Mouse (Mus musculus) MN1 (cell line): ENCODE measurements around the gene Telo2.

Source experiments
- DNase-seq: peaks from one replicate; pipeline ENCODE4 v3.0.0-alpha.2; 2016; ENCODE audit warnings: low spot score

Telo2 gene

DNA sequence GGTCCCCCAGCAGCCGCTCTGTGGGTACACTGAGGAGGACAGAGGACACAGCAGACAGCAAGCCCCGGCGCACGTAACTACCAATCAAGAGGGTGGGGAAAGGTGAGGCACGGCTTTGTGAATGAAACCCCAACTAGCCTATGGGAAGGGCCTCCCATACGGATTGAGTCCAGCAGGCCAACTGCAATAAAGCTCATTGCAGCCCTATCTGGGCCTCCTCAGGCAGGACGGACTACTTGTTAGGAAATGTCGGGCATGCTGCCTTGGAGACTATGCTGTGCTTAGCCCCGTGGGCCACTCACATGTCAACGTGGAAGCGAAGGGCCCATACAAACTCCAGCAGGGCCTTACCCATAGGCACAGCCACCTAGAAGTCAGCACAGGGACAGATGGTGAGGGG is 14.4 kb downstream of the Telo2 start:
- DNase-seq = no peak

DNA sequence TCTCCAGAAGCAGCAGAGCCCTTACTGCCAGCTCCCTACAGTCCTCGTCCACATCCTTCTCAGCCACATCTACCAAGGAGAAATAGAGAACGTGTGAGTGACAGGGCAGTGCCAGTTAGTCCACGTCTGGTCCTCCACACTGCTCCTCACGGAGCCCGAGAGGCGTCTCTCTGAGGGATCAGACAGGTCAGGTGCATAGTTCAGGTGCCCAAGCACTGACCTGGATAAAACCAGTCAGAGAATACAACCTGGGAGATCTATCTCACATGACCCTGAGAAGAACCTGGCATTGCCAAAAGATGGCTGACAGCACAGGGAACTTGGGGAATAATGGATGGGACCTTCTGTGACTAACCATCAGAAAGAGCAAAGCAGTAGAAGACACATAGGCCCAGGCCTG is 15.7 kb downstream of the Telo2 start:
- DNase-seq = no peak

DNA sequence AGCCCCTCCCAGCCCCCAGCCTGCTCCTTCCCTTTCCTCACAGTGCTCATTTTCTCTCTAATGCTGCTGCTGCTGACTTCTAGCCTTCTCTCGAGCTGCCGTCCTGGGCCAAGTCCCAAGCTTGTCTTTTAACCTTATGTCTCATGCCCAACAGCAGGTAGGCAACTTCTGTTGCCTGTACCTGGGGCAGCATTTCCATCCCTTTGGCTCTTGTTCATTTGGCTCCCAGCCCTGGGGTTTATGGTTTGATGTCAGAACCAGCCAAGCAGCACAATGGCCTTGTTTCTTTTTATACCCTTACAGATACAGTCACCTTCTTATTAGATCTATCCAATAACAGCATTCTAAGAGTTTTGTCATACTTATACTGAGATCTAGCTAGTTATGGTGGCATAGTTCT is 19.5 kb downstream of the Telo2 start:
- DNase-seq = no peak

DNA sequence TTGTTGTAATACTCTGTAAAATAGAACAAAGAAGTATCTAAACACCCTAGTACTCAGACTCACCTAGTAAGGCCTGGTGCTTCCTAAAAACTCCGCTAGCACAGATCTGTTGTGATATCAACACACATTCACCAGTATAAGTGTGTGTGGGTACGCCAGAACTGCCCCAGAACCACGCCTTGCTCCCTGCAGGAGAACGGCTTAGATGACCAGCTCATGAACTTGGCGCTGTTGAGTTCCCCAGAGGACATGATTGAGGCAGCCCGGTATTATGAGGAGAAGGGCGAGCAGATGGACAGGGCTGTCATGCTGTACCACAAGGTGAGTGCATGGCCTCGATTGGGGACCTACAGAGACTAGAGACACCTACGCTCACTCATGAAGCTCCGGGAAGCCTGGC is 25.3 kb downstream of the Telo2 start:
- no peak for DNase-seq

DNA sequence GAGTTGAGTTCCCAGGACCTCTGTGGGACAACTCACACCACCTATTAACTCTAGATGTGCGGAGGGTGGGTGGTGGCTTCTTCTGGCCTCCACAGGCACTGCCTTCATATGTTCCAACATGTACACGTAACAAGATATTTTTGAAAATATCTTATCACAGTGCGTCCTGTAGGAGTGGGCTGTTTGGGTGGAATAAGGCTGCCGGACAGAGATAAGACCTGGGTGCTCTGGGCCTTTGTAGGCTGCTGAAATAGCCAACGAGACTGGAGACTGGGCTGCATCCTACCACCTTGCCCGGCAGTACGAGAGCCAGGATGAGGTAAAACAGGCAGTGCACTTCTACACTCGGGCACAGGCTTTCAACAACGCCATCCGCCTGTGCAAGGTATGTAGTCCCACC is 26.6 kb downstream of the Telo2 start:
- DNase-seq = no peak

DNA sequence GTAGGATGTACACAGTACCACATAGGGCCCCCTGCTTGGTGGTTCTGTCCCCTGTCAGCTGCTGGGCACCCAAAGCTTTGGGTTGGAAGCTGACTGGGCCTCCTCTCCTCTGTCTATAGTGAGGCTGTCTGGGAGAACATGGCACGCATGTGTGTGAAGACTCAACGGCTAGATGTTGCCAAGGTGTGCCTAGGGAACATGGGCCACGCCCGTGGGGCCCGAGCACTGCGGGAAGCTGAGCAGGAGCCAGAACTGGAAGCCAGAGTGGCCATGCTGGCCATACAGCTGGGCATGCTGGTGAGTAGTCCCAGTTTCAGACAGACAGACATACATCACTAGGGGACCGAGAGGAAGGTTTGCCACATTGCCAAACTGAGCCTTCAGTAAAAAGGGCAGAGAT is 29.0 kb downstream of the Telo2 start:
- DNase-seq = no peak

DNA sequence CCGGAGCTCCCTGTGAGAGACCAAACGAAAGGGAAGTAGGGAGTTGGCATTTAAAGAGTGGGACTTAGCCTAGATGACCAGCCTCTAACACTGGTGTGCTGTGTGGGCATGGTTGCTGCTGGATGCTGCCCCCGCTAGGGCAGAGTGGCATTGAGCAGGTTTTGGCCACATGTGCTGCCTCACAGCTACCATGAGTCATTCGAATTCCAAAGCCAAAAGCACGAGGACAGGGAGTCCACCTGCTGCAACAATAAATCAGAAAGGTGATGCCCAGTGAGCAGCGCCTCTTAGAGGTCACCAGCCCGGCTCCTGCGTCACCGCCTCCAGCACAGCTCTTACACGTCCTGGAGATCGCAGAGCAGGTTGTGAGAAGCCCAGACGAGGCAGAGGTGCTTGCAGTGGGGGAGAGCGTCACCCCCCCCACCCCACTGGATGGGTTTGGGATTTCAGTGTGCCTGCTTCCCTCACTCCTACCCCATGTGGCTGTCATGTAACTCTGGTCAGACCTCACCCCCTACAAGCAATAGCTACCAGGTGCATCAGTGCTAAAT is 30.9 kb downstream of the Telo2 start:
- DNase-seq = no peak

DNA sequence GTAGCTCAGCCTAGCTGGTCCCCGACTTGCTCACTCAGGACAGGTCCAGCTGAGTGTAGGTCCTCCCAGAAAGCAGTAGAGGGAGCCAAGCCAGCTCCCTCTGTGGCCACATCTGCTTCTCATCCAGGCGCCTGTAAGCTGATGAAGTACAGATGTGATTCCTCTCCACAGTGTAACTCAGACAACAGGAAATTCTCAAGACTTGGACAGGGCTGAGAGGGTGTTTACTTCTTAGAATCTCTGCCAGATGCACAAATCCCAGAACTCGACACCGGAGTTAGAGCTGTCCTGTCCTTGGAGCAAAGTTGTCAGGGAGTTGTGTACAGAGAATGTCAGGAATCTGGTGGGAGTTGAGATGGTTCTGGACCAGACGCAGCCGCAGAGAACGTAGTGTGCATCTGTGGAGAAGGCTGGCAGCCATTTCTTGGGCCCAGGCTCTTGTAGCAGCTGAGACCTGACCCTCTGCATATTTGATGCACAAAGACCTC is 32.3 kb downstream of the Telo2 start, which contains the start of gene Tmem204:
Gene Tmem204, minus strand, starts transcription at position 148 of the 488 bp plus-strand sequence.
- peak; percentile 89 for DNase-seq

DNA sequence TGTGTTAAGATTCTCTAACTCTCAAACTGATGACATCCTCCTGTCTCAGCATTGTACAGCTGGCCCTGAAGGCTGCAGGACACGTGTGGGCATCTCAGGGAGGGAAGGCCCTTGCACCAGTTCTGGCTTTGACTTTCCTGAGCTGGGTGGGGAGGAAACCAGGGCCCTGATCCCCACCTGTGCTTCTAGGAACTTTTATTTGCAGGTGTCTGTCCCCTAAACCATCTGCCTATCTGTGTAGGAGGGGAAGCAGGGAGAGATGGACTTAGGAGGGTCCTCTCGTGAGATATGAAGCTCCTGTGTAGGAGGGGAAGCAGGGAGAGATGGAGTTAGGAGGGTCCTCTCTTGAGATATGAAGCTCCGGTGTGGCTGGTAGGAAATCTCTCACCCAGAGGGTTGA is 32.9 kb downstream of the Telo2 start:
- DNase-seq = no peak

DNA sequence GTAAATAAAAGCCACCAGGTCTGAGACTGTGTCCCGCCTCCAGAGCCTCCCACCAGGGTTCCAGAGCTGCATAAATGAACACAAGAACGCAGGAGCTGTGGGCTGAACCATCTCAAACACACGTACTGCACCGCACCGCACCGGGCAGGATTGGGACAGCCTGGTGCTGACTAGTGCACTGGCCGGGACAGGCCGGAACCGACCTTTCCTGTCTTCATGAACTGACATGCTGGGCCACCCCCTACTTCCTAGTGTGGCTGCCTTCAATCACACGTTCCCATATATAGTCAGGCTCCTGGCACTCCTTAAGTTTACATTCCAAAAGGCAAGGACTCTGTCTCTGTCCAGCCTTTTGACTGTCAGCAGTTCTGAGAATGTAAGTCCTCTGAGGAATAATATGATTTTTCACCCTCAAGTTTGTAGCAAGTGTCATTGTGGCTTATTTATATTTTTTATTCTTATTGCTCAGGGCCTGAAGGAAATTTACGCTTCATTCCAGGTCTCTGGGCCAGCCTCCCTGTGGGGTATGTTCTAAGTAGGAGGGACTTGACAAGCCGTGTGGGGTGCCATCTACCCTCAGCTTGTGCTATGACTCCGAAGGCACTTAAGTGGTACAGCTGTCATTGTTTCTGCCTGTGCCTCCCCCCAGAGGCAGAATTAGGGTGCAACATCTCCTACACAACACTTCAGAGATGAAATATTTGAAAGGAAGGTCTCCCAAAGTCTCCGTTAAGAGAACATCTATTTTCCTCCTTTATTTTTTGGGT is 33.5 kb downstream of the Telo2 start:
- no peak for DNase-seq

DNA sequence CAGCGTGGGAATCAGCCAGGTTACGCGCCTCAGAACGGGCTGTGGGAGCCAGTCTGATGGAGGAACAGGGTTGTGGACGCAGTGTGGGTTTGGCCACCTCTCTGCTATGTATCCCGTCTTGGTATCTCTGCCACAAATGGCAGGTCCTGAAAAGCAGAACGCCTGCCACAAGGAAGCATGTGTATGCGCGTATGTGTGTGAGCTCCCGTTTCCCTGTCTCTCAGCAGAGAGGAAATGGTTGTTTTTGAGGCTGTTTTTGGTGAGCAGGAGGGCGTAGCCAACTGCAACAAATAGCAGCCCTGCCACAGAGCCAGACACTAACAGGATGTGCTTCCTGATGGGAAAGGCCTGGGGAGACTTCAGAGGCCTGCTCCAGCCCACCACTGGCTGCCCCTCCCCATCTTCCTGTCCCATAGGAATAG is 34.8 kb downstream of the Telo2 start:
- DNase-seq = no peak

DNA sequence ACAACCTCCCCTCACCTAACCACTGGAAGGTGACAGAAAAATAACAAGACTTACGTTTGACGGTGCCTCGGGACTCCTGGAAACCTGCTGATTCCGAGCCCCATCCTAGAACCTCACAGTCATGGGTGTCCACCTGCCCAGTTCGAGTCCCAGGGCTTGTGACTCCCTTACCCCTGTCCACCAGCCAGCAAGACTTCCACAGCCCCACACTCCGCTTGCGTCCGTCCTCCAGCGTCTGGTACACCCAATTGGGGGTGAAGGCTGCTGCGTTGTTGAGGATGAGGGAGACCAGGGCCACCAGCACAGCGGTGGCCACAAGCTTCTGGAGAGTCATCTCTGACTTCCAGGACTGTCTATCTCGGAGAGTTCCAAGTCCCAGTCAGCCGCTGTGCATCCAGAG is 35.6 kb downstream of the Telo2 start:
- no peak for DNase-seq

DNA sequence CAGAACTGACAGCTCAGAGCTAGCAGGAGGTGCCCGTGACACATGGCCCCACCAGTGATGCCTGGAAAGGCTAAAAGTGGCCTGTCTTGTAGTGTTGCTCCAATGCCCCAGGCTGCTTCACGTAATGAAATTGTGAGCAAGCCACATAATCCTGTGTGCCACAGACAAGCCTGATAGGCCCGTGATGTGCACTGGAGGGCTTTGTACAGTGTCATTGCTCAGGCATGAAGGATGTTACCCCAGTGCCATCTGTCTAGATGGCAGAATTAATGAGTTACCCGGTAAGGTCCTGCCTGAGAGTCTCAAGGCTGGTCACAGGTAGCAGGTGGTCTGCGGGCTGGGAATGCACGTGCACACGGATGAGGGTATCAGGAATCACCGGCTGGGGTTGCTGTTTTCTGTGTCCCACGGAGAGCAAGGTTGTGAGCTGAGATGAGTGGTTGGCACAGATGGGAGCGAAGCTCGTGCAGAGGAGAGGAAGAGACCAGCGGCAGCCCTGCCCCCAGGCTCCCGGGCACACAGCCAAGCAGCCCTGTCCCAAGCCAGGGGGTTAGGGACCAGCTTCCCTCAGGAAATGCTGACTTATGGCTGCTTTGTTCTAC is 37.9 kb downstream of the Telo2 start:
- DNase-seq = peak; percentile 75

DNA sequence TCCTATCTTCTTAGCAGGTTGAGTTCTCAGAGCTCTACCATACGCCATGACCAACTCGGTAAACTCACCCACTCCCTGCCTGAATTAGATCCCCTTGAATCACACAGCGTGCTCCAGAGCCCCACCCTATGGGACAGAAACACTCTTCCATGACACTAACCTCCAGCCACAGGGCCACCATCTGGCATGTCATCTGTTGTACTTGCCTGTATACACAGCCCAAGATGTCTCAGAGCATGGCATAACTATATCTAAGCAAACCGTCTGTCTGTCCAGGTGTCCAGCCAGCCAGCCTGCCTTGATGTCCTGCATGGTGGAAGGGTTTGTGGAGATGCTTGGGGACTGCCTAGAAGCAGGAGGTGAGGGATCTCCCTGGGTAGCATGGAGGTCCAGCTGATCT is 38.9 kb downstream of the Telo2 start:
- DNase-seq = no peak

DNA sequence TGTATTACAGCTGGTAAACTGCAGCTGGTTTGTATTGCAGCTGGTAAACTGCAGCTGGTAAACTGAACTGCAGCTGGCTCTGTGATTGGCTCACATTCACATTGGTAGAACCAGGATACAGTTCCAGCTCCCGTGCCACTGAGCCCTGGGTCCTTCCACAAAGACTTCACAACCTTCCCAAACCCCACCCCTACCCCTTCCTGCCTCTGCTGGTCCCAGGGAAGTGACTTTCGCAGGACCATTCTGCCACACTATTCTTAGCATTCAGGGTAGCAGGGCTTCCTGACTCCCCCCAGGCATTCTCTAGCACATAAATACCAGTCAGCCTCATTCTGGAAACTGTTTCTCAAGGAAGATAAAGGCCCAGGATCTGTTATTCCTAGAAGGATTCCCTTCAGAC is 47.1 kb downstream of the Telo2 start:
- no peak for DNase-seq

DNA sequence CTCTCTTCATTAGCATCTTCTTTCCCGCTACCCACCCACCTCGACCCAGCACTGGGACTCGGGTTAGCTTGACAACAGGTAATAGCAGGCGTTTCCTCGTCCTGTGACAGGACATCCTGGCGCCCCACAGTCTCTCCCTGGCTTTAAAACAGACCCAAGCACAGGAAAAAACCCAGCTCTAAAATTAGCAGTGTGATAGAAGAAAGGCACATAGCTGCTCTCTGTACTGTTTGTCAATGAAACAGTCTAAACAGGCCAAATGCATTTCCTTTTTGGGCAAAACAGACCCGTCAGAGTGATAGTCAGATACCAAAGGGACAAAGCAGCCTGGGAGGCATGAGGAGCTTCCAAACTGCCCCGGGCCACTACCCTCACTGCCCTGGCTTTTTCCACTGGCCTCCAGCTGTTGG is 48.3 kb downstream of the Telo2 start:
- DNase-seq = no peak

DNA sequence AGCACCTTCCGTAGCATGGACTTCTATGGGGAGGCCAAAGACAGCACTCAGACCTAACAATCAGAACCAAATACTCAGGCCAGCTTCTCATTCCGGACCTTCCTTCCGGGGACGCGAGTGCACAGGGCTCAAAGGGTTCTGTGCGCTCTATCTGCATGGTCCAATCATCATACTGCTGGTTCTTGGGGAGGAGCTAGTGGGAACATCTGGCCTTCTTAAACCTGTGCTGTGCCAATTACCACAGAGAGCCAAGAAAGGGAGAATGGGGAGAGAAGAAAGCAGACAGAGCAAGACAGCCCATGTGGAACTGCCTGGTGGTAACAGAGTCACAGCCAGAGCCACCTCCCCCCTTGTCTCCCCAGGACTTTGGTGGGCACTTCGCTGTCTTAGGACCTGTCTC is 49.2 kb downstream of the Telo2 start:
- no peak for DNase-seq

DNA sequence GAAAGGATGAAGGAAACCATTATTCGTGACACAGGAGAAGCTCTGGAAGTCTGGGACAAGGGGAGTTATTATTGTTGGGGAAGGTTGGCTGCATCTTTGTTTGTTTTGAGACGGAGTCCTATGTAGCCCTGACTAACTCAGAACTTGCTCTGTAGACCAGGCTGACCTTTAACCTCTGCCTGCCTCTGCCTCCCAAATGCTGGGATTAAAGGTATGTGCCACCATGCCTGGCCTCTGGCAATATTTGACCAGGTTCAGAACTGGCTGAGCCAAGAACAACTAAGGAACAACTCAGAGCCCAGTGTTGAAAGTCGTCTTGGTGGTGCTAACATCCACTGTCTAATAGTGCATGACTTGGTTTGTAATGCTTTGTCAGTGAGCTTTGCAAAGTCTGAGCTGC is 50.6 kb downstream of the Telo2 start:
- DNase-seq = no peak

DNA sequence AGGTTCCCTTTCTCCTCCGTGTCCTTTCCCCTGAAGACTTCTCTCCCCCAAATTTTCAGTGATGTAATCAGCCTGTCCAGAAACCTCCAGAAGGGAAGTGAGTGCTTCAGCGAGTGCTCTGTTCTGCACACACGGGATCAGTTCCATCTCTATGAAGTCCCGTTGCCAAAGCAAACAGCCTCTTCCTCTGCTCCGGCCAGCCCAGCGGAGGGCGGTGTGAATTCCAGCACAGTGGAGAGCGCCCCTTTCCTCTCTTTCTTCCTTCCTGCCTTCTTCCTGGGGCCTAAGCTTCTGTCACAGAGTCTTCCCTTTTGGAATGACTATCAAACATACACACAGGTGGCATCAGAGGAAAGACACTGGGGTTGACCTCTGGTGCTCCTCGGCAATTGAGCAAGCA is 51.4 kb downstream of the Telo2 start:
- no peak for DNase-seq

DNA sequence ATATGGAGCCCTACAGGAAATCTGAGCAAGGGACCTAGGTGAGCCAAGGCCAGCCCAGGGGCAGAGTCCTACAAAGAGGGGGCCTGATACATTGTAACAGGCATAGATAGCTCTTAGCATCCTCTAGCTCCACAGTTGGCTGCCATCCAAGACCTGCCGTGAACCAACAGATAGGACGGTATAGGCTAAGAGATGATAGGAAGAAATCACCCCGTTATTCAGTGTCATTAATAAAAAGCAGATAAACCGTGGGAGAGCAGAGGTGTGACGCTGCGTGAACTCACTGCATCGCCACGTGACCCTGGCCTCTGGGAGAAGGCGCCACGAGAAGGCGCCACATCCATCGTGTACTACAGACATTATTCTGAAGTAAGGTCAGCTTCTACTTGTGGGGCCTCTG is 51.9 kb downstream of the Telo2 start:
- no peak for DNase-seq

DNA sequence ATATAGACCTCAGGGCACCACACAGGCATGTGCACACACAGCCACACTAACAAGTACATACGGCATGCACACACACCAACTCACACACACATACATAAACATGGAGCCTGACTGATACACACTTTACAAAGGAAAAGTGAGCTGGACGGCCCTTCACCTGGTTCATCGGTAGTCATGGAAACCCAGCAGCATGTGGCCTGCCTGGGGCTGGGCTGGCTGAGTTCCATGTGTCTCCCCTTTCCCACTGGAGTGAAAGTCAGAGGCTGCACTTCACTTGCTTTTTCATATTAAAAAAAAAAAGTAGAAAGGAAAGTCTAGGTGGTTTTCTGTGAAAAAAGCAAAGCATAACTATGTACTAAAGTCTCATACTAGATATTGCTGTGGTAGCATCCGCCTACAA is 52.5 kb downstream of the Telo2 start:
- no peak for DNase-seq

DNA sequence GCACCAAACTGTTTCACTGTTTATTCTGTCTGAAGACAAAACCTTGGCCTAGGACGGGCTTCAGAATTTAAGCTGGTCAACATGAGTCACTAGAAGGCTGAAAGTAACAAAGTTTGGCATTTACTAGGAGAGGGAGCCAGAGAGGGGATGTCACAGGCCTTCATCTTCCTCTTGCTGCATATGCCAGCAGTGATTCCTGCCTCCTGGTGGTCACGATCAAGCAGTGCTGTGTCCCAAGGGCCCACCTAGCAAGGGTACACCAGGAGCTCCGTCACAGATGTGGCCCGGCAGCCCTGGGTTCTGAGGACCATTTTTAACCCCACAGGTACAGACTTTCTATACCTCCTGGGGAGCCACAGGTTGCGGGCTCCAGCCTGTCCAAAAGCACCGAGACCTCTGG is 58.7 kb downstream of the Telo2 start:
- no peak for DNase-seq

DNA sequence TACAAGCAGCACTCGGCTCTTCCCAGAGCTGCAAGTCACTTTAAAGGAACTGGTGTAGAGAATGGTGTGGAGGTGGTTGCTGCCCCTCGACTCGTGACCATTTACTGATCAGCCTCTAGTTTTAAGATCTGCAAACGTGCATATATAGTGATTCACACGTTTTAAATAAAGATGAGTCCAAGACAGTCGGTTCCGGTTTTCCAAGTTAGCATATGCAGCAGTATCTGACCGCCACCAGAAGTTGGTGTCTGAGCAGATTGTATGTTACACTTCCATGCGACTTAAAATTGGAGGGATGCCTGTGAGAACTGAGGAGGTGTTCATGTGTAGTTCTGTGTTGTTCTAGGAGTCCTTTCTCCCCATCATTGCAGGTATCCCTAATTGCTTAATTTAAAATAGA is 62.5 kb downstream of the Telo2 start:
- no peak for DNase-seq
